Mouse (Mus musculus): ENCODE measurements at regions not wholly inside any gene's neighbourhood (a gene's known extent, or its start where the extent isn't known, plus 50 kb on each side); places are given as distances from the start of the nearest gene placed in this dataset.

- peak; percentile 80 for DNase-seq (ENCODE audit: low read depth)
Measured at GRCm38 (mm10) chr1:52302557-52302956, 69.5 kb upstream of the Gls start.

DNA sequence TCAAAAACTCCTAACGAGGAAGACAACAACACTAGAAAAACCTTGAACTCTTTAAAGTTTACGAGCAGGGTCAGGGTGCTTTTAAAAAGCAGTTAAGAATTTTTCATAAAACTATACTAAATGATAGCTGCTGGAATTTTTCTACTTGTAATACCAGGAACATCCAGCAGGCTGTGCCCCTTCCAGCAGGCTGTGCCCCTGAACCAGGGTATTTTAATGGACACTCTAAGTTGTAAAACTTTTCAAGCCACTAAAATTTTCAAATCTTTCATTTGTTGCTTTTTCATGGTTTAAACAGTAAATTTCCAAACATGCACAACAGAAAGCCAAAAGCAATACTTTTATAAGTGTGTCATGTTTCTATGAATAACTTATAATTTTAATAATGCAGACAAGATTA, 68.2 kb upstream of the Gls start:
- peak; percentile 68 for DNase-seq (ENCODE audit: low read depth)

DNA sequence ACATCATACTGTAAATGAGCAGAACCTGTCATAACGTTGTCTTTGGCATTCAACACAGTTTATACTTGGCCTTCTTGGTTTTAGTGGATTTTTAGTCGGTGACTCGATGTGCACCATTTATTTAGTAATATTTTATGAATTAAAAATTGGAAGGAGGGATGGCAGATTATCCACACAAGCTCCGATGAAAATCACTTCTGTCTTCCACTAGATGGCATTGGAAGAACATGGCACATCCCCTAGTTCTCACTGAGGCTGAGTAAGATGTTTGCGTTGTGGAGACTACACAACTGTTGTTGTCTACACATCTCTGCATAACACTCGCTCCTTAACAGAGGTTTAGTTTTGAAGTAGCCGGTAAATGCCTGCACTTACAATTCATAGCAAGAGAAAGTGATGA, 66.5 kb upstream of the Gls start:
- DNase-seq (ENCODE audit: low read depth): no peak

DNA sequence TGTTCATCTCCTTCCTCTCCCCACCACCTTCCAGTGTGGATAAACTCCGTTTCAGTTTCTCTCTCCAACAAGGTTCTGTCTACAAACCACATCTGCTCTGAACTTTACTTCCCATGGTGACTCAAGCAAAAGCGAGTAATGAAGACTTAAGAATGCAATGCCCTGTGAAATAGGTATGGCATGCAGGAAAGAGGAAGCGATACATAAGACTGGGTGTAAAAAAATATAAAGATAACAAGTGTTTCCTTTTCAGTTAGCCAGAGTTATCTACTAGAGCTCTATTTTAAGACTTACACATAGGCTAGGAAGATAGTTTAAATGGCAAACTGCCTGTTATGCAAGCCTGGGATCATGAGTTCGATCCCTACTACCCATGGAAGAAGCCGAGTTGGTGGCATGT, 65.3 kb upstream of the Gls start:
- no peak for DNase-seq (ENCODE audit: low read depth)

GRCm38 (mm10) chr1:52296178-52296577, 63.1 kb upstream of the Gls start:
- DNase-seq (ENCODE audit: low read depth): no peak

DNA sequence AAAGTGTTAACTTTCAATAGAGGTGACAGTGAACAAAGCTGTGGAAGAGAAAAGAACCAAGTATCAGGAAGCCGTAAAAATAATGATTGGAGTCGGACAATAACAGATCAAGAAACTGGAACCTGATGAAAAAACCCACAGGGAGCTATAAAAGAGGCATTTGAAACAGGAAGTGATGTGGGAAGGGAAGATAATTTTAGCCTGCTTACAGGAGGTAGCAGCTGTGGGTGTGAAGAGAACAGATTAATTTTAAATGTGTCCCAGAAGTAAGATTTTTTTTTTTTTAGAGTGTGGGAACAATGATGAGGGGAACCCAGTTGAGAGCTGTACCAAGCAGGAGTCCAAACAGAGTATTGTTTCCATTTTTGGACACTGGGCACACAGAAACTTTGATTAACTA, 61.5 kb upstream of the Gls start:
- DNase-seq (ENCODE audit: low read depth): no peak

DNA sequence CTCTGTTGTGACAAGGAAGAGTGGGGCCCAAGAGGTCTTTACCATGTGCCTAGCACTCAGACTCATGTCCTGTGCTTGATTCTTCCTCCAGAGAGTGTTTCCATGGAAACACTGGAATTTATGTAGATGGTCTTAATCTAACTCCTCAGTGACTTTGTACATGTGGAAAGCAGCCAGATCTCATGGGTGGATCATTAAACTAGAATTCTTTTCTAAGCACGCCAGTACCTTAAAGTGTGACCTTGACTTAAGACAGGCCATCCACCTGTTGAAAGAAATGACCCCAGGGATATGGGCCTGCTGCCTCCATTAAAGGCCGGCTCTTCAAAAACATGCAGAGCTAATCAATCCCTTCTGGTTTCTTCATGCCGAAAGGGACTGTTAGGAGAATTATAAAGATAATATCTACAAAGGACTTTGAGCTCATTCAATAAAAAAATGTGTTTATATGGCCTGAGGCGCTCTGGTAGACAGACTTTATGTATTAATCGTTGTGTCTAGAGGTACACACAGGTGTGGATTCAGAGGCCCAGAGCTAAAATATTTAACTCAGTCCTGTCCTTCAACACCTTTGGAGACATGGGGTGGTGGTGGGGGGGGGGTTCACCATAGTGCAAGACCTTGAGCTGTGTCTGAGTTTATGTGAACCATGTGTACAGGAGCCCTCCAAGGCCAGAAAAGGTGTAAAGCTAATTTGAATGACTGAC, 60.5 kb upstream of the Gls start:
- no peak for DNase-seq (ENCODE audit: low read depth)
